23 mouse cellular contexts compared by ENCODE assay signal in the genomic region with DNA sequence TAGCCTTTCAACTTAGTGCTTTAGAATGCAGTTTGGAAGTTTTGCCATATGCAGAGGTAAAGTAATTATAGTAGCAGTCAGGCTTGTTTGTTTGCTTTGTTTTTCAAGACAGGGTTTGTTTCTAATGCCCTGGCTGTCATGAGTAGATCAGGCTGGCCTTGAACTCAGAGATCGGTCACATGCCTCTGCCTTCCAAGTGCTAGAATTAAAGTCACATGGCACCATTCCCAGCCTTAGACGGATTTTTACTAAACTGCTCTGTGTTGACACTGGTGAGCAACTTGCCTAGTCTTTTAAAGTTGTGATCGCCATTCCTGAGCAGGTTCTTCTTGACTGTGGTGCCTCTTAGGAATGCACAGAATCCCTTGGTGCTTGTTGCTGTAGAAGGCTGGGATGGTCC. TPM values are rescaled to one million over a fixed set of nuclear protein-coding genes. Genes with fewer than 3 reads are reported as not detected.
"Had no signal": no experiment of that assay in that cellular context is flagged by ENCODE, and none has a peak within 500 bp of the region (broad histone marks: within the 10 kb centered on the region; RNA-seq: fewer than 3 reads in every experiment).

No protein-coding gene starts in this region.

- DNase-seq: kidney, adult 11 months; kidney, adult 9 months; kidney, postnatal 36 days; lung, adult 18-20 months; midbrain, embryonic 14.5 days; right cerebral cortex, adult 18-20 months; right cerebral cortex, postnatal 25 days; thymus, adult 18-20 months; thymus, postnatal 25 days had no signal

- H3K27me3 ChIP-seq: neural tube, embryonic 15.5 days had no signal

- H3K4me1 ChIP-seq: limb, embryonic 10.5 days; midbrain, embryonic 10.5 days; neural tube, embryonic 15.5 days had no signal

- H3K4me3 ChIP-seq: layer of hippocampus, adult 2 months; limb, embryonic 10.5 days; midbrain, embryonic 10.5 days; myocyte; neural tube, embryonic 15.5 days had no signal

- H3K36me3 ChIP-seq: midbrain, embryonic 10.5 days; neural tube, embryonic 15.5 days had no signal

- H3K9ac ChIP-seq: neural tube, embryonic 15.5 days had no signal

- H3K9me3 ChIP-seq: limb, embryonic 10.5 days; midbrain, embryonic 10.5 days; neural tube, embryonic 15.5 days had no signal

- H3K27ac ChIP-seq: kidney, postnatal 0 days; layer of hippocampus, adult 2 months; limb, embryonic 10.5 days; midbrain, embryonic 10.5 days; neural tube, embryonic 15.5 days had no signal

- H3K4me2 ChIP-seq: neural tube, embryonic 15.5 days had no signal

RNA-seq across cellular contexts. Expression of gene Lyg1, which starts 49.2 kb away (rescaled TPM):
- total RNA-seq: layer of hippocampus, adult 2 months; layer of hippocampus, postnatal 10 days; left cerebral cortex, postnatal 10 days; megakaryocyte, adult 5-6 weeks had no signal
- polyA plus RNA-seq: kidney, postnatal 0 days; limb, embryonic 10.5 days; limb, embryonic 14.5 days; lung, embryonic 16.5 days; midbrain, embryonic 10.5 days; midbrain, embryonic 14.5 days; myocyte; neural tube, embryonic 11.5 days; neural tube, embryonic 15.5 days; stomach, embryonic 14.5 days; urinary bladder, adult 2 months had no signal
